Mouse (Mus musculus) thymus, postnatal 4 days (tissue): Measurements from ENCODE around the gene G6pc3.

Source experiments
- DNase-seq: peaks from one replicate; pipeline ENCODE4 v3.0.0; 2021

The G6pc3 gene

GRCm38 (mm10) chr11:102190848-102191247 is 1.4 kb downstream of the G6pc3 start:
- DNase-seq = no peak

- DNase-seq = no peak
These were observed 4.4 kb downstream of the G6pc3 start for GRCm38 (mm10) chr11:102193657-102194440.

- no peak for DNase-seq
These were observed 6.8 kb downstream of the G6pc3 start for GRCm38 (mm10) chr11:102196018-102196797.

DNA sequence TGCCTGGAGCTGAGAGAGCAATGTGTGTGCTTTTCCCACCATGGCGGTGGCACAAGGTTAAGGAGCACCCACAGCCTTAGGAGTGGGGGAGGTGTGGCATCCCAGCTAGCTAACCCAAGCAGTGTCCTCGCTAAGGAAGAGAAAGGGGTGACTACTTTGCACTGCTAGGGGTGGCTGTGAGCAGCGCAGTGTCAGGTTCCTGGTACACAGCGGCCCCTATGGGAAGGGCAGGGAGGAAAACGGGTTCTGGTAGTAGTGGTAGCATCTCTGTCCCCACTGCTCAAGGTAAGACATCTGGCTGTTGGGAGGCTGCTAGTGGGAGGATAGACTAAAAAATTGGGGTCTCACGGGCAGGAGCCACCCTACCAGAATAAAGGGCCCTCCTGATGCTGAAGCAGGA is 8.8 kb downstream of the G6pc3 start:
- no peak for DNase-seq

- DNase-seq = peak; percentile 3
These were observed 10.4 kb downstream of the G6pc3 start for GRCm38 (mm10) chr11:102199856-102200255.

GRCm38 (mm10) chr11:102201408-102201821 is 12.0 kb downstream of the G6pc3 start:
- DNase-seq = no peak

DNA sequence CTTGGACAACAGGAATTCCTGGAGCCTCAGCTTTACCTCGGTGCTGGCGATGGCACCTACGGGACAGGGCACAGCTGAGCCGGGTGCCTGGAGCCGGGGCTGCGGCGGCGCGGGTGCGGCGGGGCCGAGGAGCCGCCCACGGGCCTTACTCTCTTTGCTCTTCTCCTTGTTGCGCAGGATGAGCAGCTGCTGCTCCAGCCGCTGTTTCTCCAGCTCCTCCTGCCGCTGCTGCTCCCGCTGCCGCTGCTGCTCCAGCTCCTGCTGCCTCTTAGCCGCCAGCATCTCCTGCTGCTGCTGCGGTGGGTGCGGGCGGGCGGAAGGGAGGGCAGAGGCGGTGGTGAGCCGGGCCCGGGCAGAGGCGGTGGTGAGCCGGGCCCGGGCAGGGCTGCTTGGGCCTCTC is 17.1 kb downstream of the G6pc3 start:
- no peak for DNase-seq

DNA sequence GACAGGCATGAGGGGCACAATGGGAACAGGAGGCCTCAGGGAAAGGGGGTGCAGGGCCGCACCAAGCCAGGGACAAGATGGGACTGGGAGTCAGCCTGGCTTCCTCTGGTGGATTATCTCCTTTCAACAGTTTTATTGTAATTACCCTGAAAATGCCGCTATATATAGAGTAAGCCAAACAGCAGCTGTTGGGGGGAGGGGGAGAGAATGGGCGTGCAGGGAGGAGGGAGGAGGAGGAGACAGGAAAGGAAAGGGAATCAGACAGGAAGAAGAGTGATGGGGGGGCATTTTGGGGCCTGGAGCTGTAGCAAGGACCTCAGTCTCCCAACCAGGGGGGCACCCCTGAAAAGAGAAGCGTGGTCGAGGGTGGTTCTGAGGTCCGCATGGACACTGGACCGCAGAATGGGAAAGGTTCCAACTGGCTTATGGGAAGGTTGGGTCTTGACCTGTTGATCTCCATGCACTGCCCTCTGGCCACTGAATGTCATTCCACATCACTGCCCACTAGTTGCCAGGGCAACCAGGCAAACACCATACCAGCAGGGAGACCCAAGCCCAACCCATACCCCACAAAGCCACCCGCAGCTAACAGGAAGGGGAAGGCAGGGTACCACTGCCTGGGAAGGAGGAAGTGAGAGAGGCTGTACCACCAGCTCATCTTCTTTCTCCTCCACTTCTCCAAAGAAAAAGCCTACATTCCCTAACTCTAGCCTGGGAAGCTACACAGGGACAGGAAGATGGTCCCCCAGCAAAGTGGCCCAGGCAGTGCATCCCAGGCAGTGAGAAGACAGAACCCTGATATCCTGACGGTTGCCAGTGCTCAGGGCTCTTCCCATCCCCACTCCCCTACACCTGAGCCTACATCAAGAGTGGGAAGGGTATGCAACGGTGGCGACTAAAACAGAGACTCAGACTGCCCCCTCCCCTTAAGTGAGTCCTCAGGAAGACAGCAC is 18.7 kb downstream of the G6pc3 start:
- DNase-seq = no peak

- DNase-seq = no peak
These were observed 19.4 kb downstream of the G6pc3 start for GRCm38 (mm10) chr11:102208846-102209245.

DNA sequence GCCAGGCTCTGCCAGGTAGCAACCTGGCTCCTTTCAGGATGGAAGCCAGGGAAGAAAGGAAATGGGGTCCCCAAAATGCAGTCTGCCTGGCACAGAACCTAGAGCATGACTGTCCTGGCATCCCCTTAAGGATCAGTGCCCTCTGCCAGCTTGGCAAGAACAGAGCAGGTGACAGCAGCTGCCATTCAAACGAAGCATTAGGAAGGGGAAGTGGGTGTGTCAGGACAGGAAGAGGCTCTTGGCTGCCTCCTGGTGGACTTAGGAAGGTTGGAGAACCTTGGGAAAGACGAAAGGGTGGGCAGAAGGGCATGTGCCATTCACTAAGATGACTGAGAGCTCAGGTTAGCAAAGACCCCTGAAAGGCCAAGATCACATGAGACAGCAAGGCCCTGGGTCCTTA is 20.3 kb downstream of the G6pc3 start:
- peak; percentile 64 for DNase-seq

DNA sequence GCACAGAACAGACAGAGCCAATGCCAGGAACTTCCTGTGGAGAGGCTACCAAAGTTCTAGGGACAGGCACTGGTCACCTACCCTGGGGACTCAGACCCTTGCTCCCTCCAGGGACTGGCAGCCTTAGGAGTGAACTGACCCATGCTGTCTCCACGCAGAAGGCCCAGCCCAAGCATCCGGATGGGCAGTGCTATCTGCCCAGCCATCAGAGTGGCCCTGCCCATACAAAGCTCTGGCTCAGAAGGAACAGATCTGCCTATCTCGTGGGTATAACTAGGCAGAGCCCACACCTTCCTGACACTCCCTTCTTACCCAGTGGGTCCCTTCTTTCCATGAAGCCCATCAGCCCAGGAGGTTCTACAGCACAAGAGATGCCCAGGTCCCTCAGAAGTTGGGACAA is 20.8 kb downstream of the G6pc3 start:
- DNase-seq = no peak

- no peak for DNase-seq
These were observed 21.6 kb downstream of the G6pc3 start for GRCm38 (mm10) chr11:102211011-102211410.

GRCm38 (mm10) chr11:102211936-102212341 is 22.5 kb downstream of the G6pc3 start:
- DNase-seq = no peak

- no peak for DNase-seq
These were observed 25.2 kb downstream of the G6pc3 start for GRCm38 (mm10) chr11:102214430-102215156.

- DNase-seq = no peak
These were observed 26.1 kb downstream of the G6pc3 start for GRCm38 (mm10) chr11:102215511-102215910.

DNA sequence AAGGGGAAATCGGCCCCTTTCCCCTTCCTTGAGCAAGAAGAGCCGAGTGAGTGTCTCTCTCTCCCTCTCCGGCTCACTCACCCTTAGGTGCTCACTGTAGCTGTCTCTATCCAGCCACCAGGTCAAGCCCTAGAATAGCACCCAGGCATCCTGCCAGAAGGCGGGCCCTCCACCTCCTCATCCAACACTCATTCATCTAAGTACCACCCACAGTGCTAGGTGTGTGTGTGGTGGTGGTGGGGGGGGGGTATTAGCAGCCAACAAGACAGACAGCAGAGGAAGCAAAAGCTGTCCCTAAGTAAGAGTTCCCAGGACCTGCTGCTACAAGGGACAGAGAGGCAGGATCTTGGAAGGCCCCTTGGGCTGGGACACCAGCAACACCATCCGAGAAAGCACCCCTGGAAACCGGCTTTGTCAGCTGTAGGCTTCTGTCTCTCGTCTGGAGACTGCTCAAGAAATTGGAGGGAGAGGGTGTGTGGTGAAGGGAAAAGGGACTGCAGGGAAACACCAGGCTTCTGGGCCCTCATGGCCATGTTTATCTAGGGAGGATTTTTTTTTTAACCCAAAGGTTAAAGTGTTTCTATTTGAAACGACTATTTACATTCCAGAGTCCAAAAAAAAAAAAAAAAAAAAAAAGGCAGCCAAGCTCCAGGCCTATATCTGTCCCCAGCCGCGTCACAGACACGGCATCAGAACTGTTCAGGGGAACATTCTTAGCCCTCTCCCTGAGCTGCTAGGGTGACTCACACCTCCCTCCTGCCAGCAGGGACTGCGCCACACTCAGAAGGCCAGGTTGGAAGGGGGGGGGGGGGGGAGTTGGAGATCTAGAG is 26.9 kb downstream of the G6pc3 start:
- no peak for DNase-seq

GRCm38 (mm10) chr11:102216886-102217240 is 27.4 kb downstream of the G6pc3 start:
- no peak for DNase-seq

DNA sequence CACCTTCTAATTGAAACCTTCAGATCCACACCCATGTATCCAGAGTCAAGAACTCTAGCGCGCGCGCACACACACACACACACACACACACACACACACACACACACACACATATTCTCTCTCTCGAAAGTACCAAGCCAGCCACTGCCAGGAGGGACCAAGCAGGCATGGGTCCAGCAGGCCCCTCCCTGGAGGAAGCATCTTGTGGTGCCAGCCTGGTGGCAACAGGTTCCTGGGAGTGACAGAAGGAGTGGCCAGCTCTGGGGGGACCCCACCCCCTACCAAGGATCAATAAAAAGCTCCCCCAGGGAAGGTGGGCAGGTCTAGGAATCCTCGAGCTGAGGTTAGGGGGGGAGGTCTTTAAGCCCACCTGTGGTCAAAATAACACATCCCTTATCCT is 28.0 kb downstream of the G6pc3 start:
- no peak for DNase-seq

DNA sequence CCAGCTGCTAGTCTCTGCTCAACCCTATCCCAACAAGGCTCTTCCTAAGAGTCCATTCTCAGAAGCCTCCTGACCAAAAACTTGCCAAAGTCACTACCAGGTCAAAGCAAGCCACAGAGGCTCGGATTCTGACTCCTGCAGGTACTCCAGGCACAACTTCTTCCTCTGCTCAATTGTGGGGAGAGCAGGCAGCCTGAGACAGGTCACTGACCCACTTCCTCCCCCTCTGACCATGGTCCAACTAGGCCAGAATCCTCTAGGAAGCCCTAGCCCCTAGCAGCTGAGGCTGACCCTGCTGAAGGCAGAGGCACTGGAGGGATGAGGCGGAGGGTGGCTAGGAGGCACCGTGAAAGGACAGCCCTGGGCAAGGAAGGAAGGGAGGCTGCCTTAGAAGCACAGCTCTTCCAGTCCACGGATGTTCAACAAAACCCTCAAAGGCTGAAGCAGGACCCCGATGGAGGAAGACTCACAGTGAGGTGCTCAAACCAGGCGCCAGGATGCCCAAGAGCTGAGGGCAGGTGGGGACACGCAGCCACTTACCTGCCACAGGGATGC is 28.5 kb downstream of the G6pc3 start:
- DNase-seq = no peak

GRCm38 (mm10) chr11:102218783-102219182 is 29.4 kb downstream of the G6pc3 start:
- peak; percentile 89 for DNase-seq
